Mouse (Mus musculus) erythroblast, embryonic 14.5 days (primary cell): Measurements from ENCODE around the gene Ubl3.

Source experiments
- GATA1 ChIP-seq: IDR thresholded peaks from 2 replicates; pipeline ENCODE4 v1.6.1; 2012; ENCODE audit warnings: low read length, inconsistent platforms, mixed read lengths
- TAL1 ChIP-seq: IDR thresholded peaks from 3 replicates; pipeline ENCODE4 v1.6.1; 2012; ENCODE audit warnings: low read length, inconsistent platforms, mixed read lengths

GRCm38 (mm10) chr5:148593607-148594006 lies 41.0 kb upstream of the Ubl3 start:
- TF ChIP-seq TAL1 (no peak), GATA1 (no peak)
